Mouse (Mus musculus): ENCODE data around the gene Osbpl10. TPM values are rescaled to one million over a fixed set of nuclear protein-coding genes. Genes with fewer than 3 reads are reported as not detected.

The Osbpl10 gene
- polyA plus RNA-seq, 1 experiment, result 0.25 TPM

- H3K27me3 ChIP-seq (replicated peaks), result no peaks in the 10 kb centered on the region
- no peak overlapping the region for H3K4me3 ChIP-seq (replicated peaks)
- peaks cover 6% of the 10 kb centered on the region; the same call in 1 of the 2 replicates for H3K9me3 ChIP-seq
- H3K4me1 ChIP-seq, result no peaks in the 10 kb centered on the region
- H3K36me3 ChIP-seq (replicated peaks; ENCODE audit: low read length), result no peaks in the 10 kb centered on the region
- TF ChIP-seq GATA1 (IDR thresholded peaks at IDR 0.05; ENCODE audit: borderline replicate concordance, low read length) (no peak), FLI1 (IDR thresholded peaks at IDR 0.05; ENCODE audit: low read length) (no peak)
These were observed 122.0 kb downstream of the Osbpl10 start for GRCm38 (mm10) chr9:115100181-115100915.

GRCm38 (mm10) chr9:115107430-115107829, 129.1 kb downstream of the Osbpl10 start:
- TF ChIP-seq FLI1 (IDR thresholded peaks at IDR 0.05; ENCODE audit: low read length) (no peak), GATA1 (IDR thresholded peaks at IDR 0.05; ENCODE audit: borderline replicate concordance, low read length) (no peak)
- Histone ChIP-seq H3K27me3 (replicated peaks) (no peaks in the 10 kb centered on the region), H3K4me1 (no peaks in the 10 kb centered on the region), H3K4me3 (replicated peaks) (no peak overlapping the region), H3K9me3 (peaks cover 8% of the 10 kb centered on the region), H3K36me3 (replicated peaks; ENCODE audit: low read length) (no peaks in the 10 kb centered on the region)

- H3K4me1 ChIP-seq, result no peaks in the 10 kb centered on the region
- no peak for TF ChIP-seq FLI1 (IDR thresholded peaks at IDR 0.05; ENCODE audit: low read length)
- no peak for TF ChIP-seq GATA1 (IDR thresholded peaks at IDR 0.05; ENCODE audit: borderline replicate concordance, low read length)
- H3K36me3 ChIP-seq (replicated peaks; ENCODE audit: low read length), result no peaks in the 10 kb centered on the region
- no peak overlapping the region for H3K4me3 ChIP-seq (replicated peaks)
- H3K9me3 ChIP-seq, result peaks cover 8% of the 10 kb centered on the region
- H3K27me3 ChIP-seq (replicated peaks), result no peaks in the 10 kb centered on the region
These were observed 132.3 kb downstream of the Osbpl10 start for GRCm38 (mm10) chr9:115110655-115111054.

- Histone ChIP-seq H3K4me3 (replicated peaks) (no peak overlapping the region), H3K27me3 (replicated peaks) (peaks cover 2% of the 10 kb centered on the region), H3K36me3 (replicated peaks; ENCODE audit: low read length) (no peaks in the 10 kb centered on the region), H3K4me1 (no peaks in the 10 kb centered on the region), H3K9me3 (no peaks in the 10 kb centered on the region)
- TF ChIP-seq FLI1 (IDR thresholded peaks at IDR 0.05; ENCODE audit: low read length) (no peak), GATA1 (IDR thresholded peaks at IDR 0.05; ENCODE audit: borderline replicate concordance, low read length) (no peak)
These were observed 138.9 kb downstream of the Osbpl10 start for GRCm38 (mm10) chr9:115117314-115117713.

GRCm38 (mm10) chr9:115120276-115120675, 141.9 kb downstream of the Osbpl10 start:
- Histone ChIP-seq H3K9me3 (no peaks in the 10 kb centered on the region), H3K27me3 (replicated peaks) (peaks cover 2% of the 10 kb centered on the region), H3K36me3 (replicated peaks; ENCODE audit: low read length) (no peaks in the 10 kb centered on the region), H3K4me1 (no peaks in the 10 kb centered on the region), H3K4me3 (replicated peaks) (no peak overlapping the region)
- TF ChIP-seq GATA1 (IDR thresholded peaks at IDR 0.05; ENCODE audit: borderline replicate concordance, low read length), result no peak
- no peak for TF ChIP-seq FLI1 (IDR thresholded peaks at IDR 0.05; ENCODE audit: low read length)

GRCm38 (mm10) chr9:115120678-115121224, 142.4 kb downstream of the Osbpl10 start:
- H3K27me3 ChIP-seq (replicated peaks), result peaks cover 2% of the 10 kb centered on the region
- no peaks in the 10 kb centered on the region for H3K9me3 ChIP-seq
- TF ChIP-seq FLI1 (IDR thresholded peaks at IDR 0.05; ENCODE audit: low read length) (no peak), GATA1 (IDR thresholded peaks at IDR 0.05; ENCODE audit: borderline replicate concordance, low read length) (no peak)
- H3K4me3 ChIP-seq (replicated peaks), result no peak overlapping the region
- H3K36me3 ChIP-seq (replicated peaks; ENCODE audit: low read length), result no peaks in the 10 kb centered on the region
- no peaks in the 10 kb centered on the region for H3K4me1 ChIP-seq

- Histone ChIP-seq H3K27me3 (replicated peaks) (no peaks in the 10 kb centered on the region), H3K4me3 (replicated peaks) (no peak overlapping the region), H3K4me1 (no peaks in the 10 kb centered on the region), H3K36me3 (replicated peaks; ENCODE audit: low read length) (no peaks in the 10 kb centered on the region), H3K9me3 (peaks cover 4% of the 10 kb centered on the region; the same call in 1 of the 2 replicates)
- TF ChIP-seq GATA1 (IDR thresholded peaks at IDR 0.05; ENCODE audit: borderline replicate concordance, low read length) (no peak), FLI1 (IDR thresholded peaks at IDR 0.05; ENCODE audit: low read length) (no peak)
These were observed 149.0 kb downstream of the Osbpl10 start for GRCm38 (mm10) chr9:115127342-115127741.

GRCm38 (mm10) chr9:115133926-115134325, 155.6 kb downstream of the Osbpl10 start:
- Histone ChIP-seq H3K4me1 (no peaks in the 10 kb centered on the region), H3K36me3 (replicated peaks; ENCODE audit: low read length) (no peaks in the 10 kb centered on the region), H3K27me3 (replicated peaks) (no peaks in the 10 kb centered on the region), H3K9me3 (peaks cover 4% of the 10 kb centered on the region; the same call in 1 of the 2 replicates), H3K4me3 (replicated peaks) (no peak overlapping the region)
- no peak for TF ChIP-seq FLI1 (IDR thresholded peaks at IDR 0.05; ENCODE audit: low read length)
- TF ChIP-seq GATA1 (IDR thresholded peaks at IDR 0.05; ENCODE audit: borderline replicate concordance, low read length), result no peak

- TF ChIP-seq FLI1 (IDR thresholded peaks at IDR 0.05; ENCODE audit: low read length) (no peak), GATA1 (IDR thresholded peaks at IDR 0.05; ENCODE audit: borderline replicate concordance, low read length) (no peak)
- H3K4me1 ChIP-seq, result no peaks in the 10 kb centered on the region
- H3K36me3 ChIP-seq (replicated peaks; ENCODE audit: low read length), result no peaks in the 10 kb centered on the region
- H3K4me3 ChIP-seq (replicated peaks), result no peak overlapping the region
- H3K9me3 ChIP-seq, result peaks cover 4% of the 10 kb centered on the region; the same call in 1 of the 2 replicates
- no peaks in the 10 kb centered on the region for H3K27me3 ChIP-seq (replicated peaks)
These were observed 156.4 kb downstream of the Osbpl10 start for GRCm38 (mm10) chr9:115134736-115135135.

- H3K27me3 ChIP-seq (replicated peaks), result no peaks in the 10 kb centered on the region
- TF ChIP-seq FLI1 (IDR thresholded peaks at IDR 0.05; ENCODE audit: low read length) (no peak), GATA1 (IDR thresholded peaks at IDR 0.05; ENCODE audit: borderline replicate concordance, low read length) (no peak)
- H3K4me3 ChIP-seq (replicated peaks), result no peak overlapping the region
- H3K9me3 ChIP-seq, result peaks cover 3% of the 10 kb centered on the region; the same call in 1 of the 2 replicates
- no peaks in the 10 kb centered on the region for H3K4me1 ChIP-seq
- no peaks in the 10 kb centered on the region for H3K36me3 ChIP-seq (replicated peaks; ENCODE audit: low read length)
These were observed 157.0 kb downstream of the Osbpl10 start for GRCm38 (mm10) chr9:115135352-115135751.
